Mouse (Mus musculus): ENCODE data around the gene Olfr870. TPM values are rescaled to one million over a fixed set of nuclear protein-coding genes. Genes with fewer than 3 reads are reported as not detected.
"Not testable (repeated sequence)": the region's sequence is repeated elsewhere in the genome, so short reads cannot be mapped to it uniquely, and the experiment has no call there.

The Olfr870 gene
- polyA plus RNA-seq (2014; fragmentation: Nextera tagmentation; extraction: Ambion mirVana): not detected in 2 replicates

DNA sequence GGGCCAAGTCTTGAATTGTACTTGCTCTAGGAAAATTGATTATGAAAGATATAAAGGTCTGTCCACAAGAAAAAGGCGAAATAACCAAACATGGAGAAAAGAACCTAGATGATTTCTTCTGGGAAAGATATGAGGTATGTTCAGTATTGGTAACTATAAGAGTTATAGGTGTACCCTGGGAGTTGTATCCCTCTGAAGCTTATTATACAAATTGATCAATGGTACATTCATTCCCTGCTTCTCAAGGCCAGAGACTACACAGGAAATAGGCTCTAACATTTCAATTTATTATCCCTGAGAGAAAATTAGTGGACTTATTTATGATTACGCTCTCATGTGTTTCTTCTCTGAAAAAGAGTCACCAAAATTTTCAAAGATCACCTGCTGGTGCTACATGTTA is at the start of gene Olfr870:
Gene Olfr870, minus strand, starts transcription at position 101 of the 400 bp plus-strand sequence.
- ATAC-seq (ENCODE audit: low read depth): no peak
- no peaks in the 10 kb centered on the region for H3K27me3 ChIP-seq (replicated peaks; ENCODE audit: control insufficient read depth, insufficient read depth, low read length)
- H3K4me3 ChIP-seq (ENCODE audit: low read depth, low read length): no peak within 1 kb of the TSS
- no peak within 1 kb of the TSS for H3K27ac ChIP-seq (replicated peaks; ENCODE audit: low read depth, low read length)
- no peak within 1 kb of the TSS for H3K9ac ChIP-seq (ENCODE audit: low read depth, low read length)
- no peak for DNase-seq (ENCODE audit: low spot score)
- H3K9me3 ChIP-seq (ENCODE audit: control insufficient read depth, low read length): 0 out of 2 replicates have a peak, but pooled peaks cover under 1% of the 10 kb centered on the region
- H3K4me2 ChIP-seq (ENCODE audit: low read depth, low read length): no peak within 1 kb of the TSS
- no peaks in the 10 kb centered on the region for H3K4me1 ChIP-seq (ENCODE audit: control insufficient read depth, insufficient read depth, low read length)
- no peaks in the 10 kb centered on the region for H3K36me3 ChIP-seq (ENCODE audit: control insufficient read depth, insufficient read depth, low read length)
- 70% methylated on average over 2 of the region's 2 CpGs for WGBS

DNA sequence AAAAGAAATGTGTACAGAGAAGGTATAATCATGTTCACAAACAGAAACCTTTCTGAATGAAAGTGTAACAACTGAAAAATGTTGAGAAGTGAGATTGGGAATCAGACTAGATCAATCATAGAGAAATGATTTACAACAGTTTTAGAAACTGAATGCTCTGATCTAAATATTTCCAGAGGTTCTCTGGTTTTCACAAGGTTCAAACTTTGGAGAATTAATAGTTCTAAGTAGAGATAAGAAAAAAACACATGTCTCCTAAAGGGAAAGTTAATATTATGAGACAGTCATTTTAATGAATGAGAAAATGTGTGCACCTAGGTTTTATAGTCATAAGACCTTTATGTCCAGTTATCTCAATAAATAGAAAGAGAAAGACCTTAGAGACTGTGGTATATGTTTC is 38.0 kb upstream of the Olfr870 start, which contains the start of gene Olfr871:
Gene Olfr871, plus strand, starts transcription at position 301 of the 400 bp plus-strand sequence.
- H3K4me1 ChIP-seq (ENCODE audit: control insufficient read depth, insufficient read depth, low read length): no peaks in the 10 kb centered on the region
- no peaks in the 10 kb centered on the region for H3K36me3 ChIP-seq (ENCODE audit: control insufficient read depth, insufficient read depth, low read length)
- ATAC-seq (ENCODE audit: low read depth): no peak
- no peaks in the 10 kb centered on the region for H3K9me3 ChIP-seq (ENCODE audit: control insufficient read depth, low read length)
- H3K4me2 ChIP-seq (ENCODE audit: low read depth, low read length): no peak within 1 kb of the TSS
- H3K4me3 ChIP-seq (ENCODE audit: low read depth, low read length): no peak within 1 kb of the TSS
- H3K27ac ChIP-seq (replicated peaks; ENCODE audit: low read depth, low read length): no peak within 1 kb of the TSS
- no peaks in the 10 kb centered on the region for H3K27me3 ChIP-seq (replicated peaks; ENCODE audit: control insufficient read depth, insufficient read depth, low read length)
- no peak for DNase-seq (ENCODE audit: low spot score)
- H3K9ac ChIP-seq (ENCODE audit: low read depth, low read length): no peak within 1 kb of the TSS

DNA sequence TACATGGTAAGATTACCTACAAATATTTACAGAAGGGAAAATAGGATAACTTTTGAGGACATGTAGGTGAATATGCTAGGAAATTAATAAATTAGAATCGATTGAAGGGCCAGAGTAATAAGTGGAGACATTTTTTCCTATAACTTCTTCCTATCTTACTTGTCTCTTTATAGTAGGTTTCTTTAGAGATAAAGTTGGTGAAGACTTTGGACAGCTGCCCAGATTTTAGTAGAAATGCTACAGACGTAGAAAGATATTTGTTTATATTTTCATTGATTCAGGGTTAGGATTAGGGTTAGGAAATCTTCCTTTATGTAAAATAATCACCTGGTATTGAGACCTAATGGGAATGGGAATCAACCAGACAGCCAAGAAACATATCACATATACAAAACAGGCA is 37.6 kb upstream of the Olfr870 start:
- no peak for ATAC-seq (ENCODE audit: low read depth)

DNA sequence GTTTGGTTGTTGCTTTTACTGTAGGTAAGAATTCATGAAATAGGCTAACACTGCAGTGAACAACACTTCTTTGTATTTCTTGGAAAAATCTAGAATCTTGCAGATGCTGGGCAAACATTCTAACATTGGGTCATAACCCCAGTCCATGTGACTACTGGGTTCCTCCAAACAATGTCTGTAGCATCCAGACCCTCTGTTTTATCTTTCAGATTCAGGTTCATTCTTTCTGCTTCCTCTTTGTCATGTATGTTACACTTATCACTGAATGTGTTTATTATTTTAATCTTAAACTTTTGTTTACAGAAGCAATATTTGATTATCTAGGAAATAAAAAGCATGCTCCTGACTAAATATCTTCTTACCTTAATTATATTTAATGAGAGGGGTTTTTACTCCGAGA is 37.0 kb upstream of the Olfr870 start:
- DNase-seq (ENCODE audit: low spot score) (no peak), ATAC-seq (ENCODE audit: low read depth) (no peak)
- Histone ChIP-seq H3K27me3 (replicated peaks; ENCODE audit: control insufficient read depth, insufficient read depth, low read length) (no peaks in the 10 kb centered on the region), H3K27ac (replicated peaks; ENCODE audit: low read depth, low read length) (no peak overlapping the region), H3K4me3 (ENCODE audit: low read depth, low read length) (no peak overlapping the region), H3K36me3 (ENCODE audit: control insufficient read depth, insufficient read depth, low read length) (no peaks in the 10 kb centered on the region), H3K9ac (ENCODE audit: low read depth, low read length) (no peak overlapping the region), H3K9me3 (ENCODE audit: control insufficient read depth, low read length) (no peaks in the 10 kb centered on the region), H3K4me1 (ENCODE audit: control insufficient read depth, insufficient read depth, low read length) (no peaks in the 10 kb centered on the region), H3K4me2 (ENCODE audit: low read depth, low read length) (no peak overlapping the region)
- 41% methylated on average over 1 of the region's 1 CpGs for WGBS

More for the DNA sequence above, 37.6 kb upstream of the Olfr870 start:
- no peaks in the 10 kb centered on the region for H3K4me1 ChIP-seq (ENCODE audit: control insufficient read depth, insufficient read depth, low read length)
- no peaks in the 10 kb centered on the region for H3K27me3 ChIP-seq (replicated peaks; ENCODE audit: control insufficient read depth, insufficient read depth, low read length)
- WGBS: 64% methylated on average over 2 of the region's 2 CpGs
- no peak for DNase-seq (ENCODE audit: low spot score)
- H3K27ac ChIP-seq (replicated peaks; ENCODE audit: low read depth, low read length): no peak overlapping the region
- no peaks in the 10 kb centered on the region for H3K9me3 ChIP-seq (ENCODE audit: control insufficient read depth, low read length)
- H3K4me3 ChIP-seq (ENCODE audit: low read depth, low read length): no peak overlapping the region
- no peak overlapping the region for H3K9ac ChIP-seq (ENCODE audit: low read depth, low read length)
- no peak overlapping the region for H3K4me2 ChIP-seq (ENCODE audit: low read depth, low read length)
- H3K36me3 ChIP-seq (ENCODE audit: control insufficient read depth, insufficient read depth, low read length): no peaks in the 10 kb centered on the region

DNA sequence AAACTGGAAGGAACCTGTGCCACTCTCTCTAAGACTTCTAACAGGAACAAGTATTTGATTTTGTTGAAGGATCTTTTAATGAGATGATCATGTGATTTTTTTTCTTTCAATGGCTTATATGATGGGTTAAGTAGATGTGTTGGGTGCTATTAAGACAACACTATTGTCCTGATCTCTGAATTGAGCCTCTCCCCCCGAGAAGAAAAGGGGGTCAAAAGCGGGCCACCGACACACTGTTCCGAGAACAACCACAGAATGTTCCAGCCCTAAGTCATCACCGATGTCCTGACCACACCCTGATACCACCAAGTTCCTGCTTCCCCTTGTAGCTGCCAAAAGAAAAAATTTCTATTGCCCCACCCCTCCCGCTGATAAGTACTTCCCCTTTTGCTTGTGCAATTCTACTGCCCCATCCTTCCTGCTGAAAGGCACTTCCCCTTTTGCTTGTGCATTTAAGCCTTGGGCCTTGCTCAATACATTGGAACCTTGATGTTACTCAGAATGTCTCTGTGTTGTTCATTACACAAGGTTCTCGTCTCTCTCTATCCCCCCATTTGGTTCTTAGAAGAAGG is 29.6 kb upstream of the Olfr870 start:
- H3K4me2 ChIP-seq (ENCODE audit: low read depth, low read length); H3K27ac ChIP-seq (replicated peaks; ENCODE audit: low read depth, low read length); H3K4me1 ChIP-seq (ENCODE audit: control insufficient read depth, insufficient read depth, low read length); H3K36me3 ChIP-seq (ENCODE audit: control insufficient read depth, insufficient read depth, low read length); ATAC-seq (ENCODE audit: low read depth); H3K9ac ChIP-seq (ENCODE audit: low read depth, low read length); H3K4me3 ChIP-seq (ENCODE audit: low read depth, low read length); DNase-seq (ENCODE audit: low spot score); H3K27me3 ChIP-seq (replicated peaks; ENCODE audit: control insufficient read depth, insufficient read depth, low read length); H3K9me3 ChIP-seq (ENCODE audit: control insufficient read depth, low read length): not testable (repeated sequence)
- 81% methylated on average over 7 of the region's 7 CpGs for whole genome bisulfite sequencing

DNA sequence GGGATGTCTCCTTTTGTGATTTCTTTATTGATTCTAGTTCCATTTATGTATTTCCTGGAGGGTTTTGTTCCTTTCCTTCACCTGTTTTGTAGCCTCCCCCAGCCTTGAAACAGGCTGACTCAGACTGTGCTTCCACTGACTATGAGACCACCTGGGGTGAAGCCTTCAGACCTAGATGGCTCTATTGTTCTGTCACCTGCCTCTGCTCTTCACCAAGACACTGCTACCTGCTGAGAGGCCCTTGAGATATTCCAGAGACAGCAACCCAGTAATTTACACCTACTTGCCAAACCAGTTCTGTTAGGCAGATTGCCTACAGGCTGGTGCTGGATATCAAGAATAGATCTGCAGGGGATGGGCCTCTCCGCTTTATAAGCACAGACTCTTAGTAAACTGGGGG is 28.3 kb upstream of the Olfr870 start:
- Histone ChIP-seq H3K36me3 (ENCODE audit: control insufficient read depth, insufficient read depth, low read length) (no peaks in the 10 kb centered on the region), H3K4me2 (ENCODE audit: low read depth, low read length) (no peak overlapping the region), H3K27me3 (replicated peaks; ENCODE audit: control insufficient read depth, insufficient read depth, low read length) (no peaks in the 10 kb centered on the region), H3K4me3 (ENCODE audit: low read depth, low read length) (no peak overlapping the region), H3K9me3 (ENCODE audit: control insufficient read depth, low read length) (no peaks in the 10 kb centered on the region), H3K27ac (replicated peaks; ENCODE audit: low read depth, low read length) (no peak overlapping the region), H3K4me1 (ENCODE audit: control insufficient read depth, insufficient read depth, low read length) (no peaks in the 10 kb centered on the region), H3K9ac (ENCODE audit: low read depth, low read length) (no peak overlapping the region)
- DNase-seq (ENCODE audit: low spot score) (peak; percentile 13), ATAC-seq (ENCODE audit: low read depth) (no peak)
- WGBS: 73% methylated on average over 1 of the region's 1 CpGs

DNA sequence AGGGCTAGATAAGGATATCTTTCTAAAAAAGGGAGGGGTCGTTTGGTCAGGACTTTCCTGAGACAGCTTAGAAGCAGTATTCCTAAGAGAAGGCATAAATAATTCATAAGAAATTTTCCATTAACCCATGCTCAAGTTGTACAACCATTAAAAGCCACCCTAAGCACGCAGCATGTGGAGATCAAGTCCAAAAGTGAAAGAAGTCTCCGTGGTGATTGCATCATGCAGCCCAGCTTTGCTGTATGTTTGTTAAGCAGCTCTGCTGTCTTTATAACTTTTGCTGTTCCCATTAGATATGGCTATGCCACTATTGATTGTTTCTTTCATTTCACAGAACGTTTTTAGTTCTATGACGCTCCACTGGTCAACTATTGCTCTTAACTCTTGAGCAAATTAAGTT is 5.6 kb upstream of the Olfr870 start:
- no peaks in the 10 kb centered on the region for H3K36me3 ChIP-seq (ENCODE audit: control insufficient read depth, insufficient read depth, low read length)
- ATAC-seq (ENCODE audit: low read depth) (no peak), DNase-seq (ENCODE audit: low spot score) (no peak)
- no peak overlapping the region for H3K27ac ChIP-seq (replicated peaks; ENCODE audit: low read depth, low read length)
- H3K9me3 ChIP-seq (ENCODE audit: control insufficient read depth, low read length): no peaks in the 10 kb centered on the region
- no peaks in the 10 kb centered on the region for H3K4me1 ChIP-seq (ENCODE audit: control insufficient read depth, insufficient read depth, low read length)
- H3K27me3 ChIP-seq (replicated peaks; ENCODE audit: control insufficient read depth, insufficient read depth, low read length): no peaks in the 10 kb centered on the region
- 67% methylated on average over 5 of the region's 5 CpGs for WGBS
- H3K4me3 ChIP-seq (ENCODE audit: low read depth, low read length): no peak overlapping the region
- H3K9ac ChIP-seq (ENCODE audit: low read depth, low read length): no peak overlapping the region
- no peak overlapping the region for H3K4me2 ChIP-seq (ENCODE audit: low read depth, low read length)

DNA sequence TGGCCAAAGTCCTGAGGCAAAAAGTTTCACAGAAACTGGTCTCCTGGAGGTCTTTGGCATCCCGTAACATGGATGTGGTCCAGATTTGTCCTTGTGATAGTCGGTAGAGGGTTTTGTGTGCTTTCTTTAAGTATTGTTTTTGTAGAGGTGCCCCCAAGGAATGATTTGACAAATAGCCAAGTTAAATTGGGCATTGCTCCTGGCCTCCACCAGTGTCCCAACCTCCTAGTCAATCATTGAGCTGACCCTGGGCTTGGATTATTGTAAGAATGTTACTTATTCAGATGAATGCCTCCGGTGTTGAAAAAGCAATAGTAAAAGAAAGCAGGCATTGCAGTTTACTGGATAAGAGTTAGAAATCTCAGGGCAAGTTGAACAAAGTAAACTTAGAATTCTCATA is 24.2 kb downstream of the Olfr870 start:
- no peak overlapping the region for H3K9ac ChIP-seq (ENCODE audit: low read depth, low read length)
- H3K4me1 ChIP-seq (ENCODE audit: control insufficient read depth, insufficient read depth, low read length): no peaks in the 10 kb centered on the region
- no peaks in the 10 kb centered on the region for H3K9me3 ChIP-seq (ENCODE audit: control insufficient read depth, low read length)
- H3K36me3 ChIP-seq (ENCODE audit: control insufficient read depth, insufficient read depth, low read length): no peaks in the 10 kb centered on the region
- no peak overlapping the region for H3K27ac ChIP-seq (replicated peaks; ENCODE audit: low read depth, low read length)
- WGBS: 91% methylated on average over 3 of the region's 3 CpGs
- no peak overlapping the region for H3K4me3 ChIP-seq (ENCODE audit: low read depth, low read length)
- no peaks in the 10 kb centered on the region for H3K27me3 ChIP-seq (replicated peaks; ENCODE audit: control insufficient read depth, insufficient read depth, low read length)
- ATAC-seq (ENCODE audit: low read depth) (no peak), DNase-seq (ENCODE audit: low spot score) (no peak)
- no peak overlapping the region for H3K4me2 ChIP-seq (ENCODE audit: low read depth, low read length)

DNA sequence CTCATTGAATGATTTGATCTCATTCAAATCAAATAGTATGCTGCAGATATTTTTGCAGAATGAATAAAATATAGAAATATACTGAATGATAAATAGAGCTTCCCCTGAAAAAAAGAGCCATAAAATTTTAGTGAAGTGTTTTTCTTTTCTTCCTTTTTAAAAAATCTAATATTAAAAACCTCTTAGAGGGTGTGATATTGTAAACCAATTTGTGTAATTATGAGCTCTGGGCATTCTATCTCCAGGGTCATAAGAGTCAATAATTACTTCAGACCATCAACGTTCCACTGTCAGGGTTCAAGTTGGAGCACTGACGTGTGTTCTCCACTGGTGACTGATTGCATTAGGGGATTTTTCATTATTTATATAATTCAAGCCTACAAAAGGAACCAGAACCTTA is 45.1 kb downstream of the Olfr870 start, which contains the start of gene Olfr869:
Gene Olfr869, plus strand, starts transcription at position 301 of the 400 bp plus-strand sequence.
- WGBS: 79% methylated on average over 2 of the region's 2 CpGs
- Histone ChIP-seq H3K4me2 (ENCODE audit: low read depth, low read length) (no peak within 1 kb of the TSS), H3K27ac (replicated peaks; ENCODE audit: low read depth, low read length) (no peak within 1 kb of the TSS), H3K9me3 (ENCODE audit: control insufficient read depth, low read length) (no peaks in the 10 kb centered on the region), H3K9ac (ENCODE audit: low read depth, low read length) (no peak within 1 kb of the TSS), H3K4me3 (ENCODE audit: low read depth, low read length) (no peak within 1 kb of the TSS), H3K4me1 (ENCODE audit: control insufficient read depth, insufficient read depth, low read length) (no peaks in the 10 kb centered on the region), H3K36me3 (ENCODE audit: control insufficient read depth, insufficient read depth, low read length) (no peaks in the 10 kb centered on the region), H3K27me3 (replicated peaks; ENCODE audit: control insufficient read depth, insufficient read depth, low read length) (no peaks in the 10 kb centered on the region)
- no peak for DNase-seq (ENCODE audit: low spot score)
- no peak for ATAC-seq (ENCODE audit: low read depth)

Measured in embryonic facial prominence, embryonic 14.5 days (tissue).